Mouse (Mus musculus) liver, embryonic 14.5 days (tissue): Measurements from ENCODE around the gene Bglap2. TPM values are rescaled to one million over a fixed set of nuclear protein-coding genes. Genes with fewer than 3 reads are reported as not detected.

Source experiments
- ATAC-seq: fragments of 200-750 bp; cut with Nextera tagmentation; 2 replicates; pipeline ENCODE4 v1.8.0; 2017; ENCODE audit warnings: moderate number of reproducible peaks, mild to moderate bottlenecking, moderate library complexity; ENCODE audit not compliant: insufficient read depth
- DNase-seq, 3 experiments: peaks; one replicate each; pipeline ENCODE4 v3.0.0-alpha.2; 2012 to 2013; ENCODE audit warnings: low read depth in 3 of 3, low spot score in 3 of 3
- H3K27ac ChIP-seq: fragments of 300-500 bp; sonication (generic); 2 replicates; pipeline ENCODE4 v1.5.1; 2014; ENCODE audit warnings: moderate library complexity, mild to moderate bottlenecking, control low read depth, inconsistent platforms
- H3K27me3 ChIP-seq: fragments of 300-500 bp; sonication (generic); 2 replicates; pipeline ENCODE4 v1.6.1; 2014; ENCODE audit warnings: mild to moderate bottlenecking, low read length, moderate library complexity; ENCODE audit not compliant: control insufficient read depth, insufficient read depth
- H3K36me3 ChIP-seq: fragments of 300-500 bp; sonication (generic); replicated peaks from 2 replicates; pipeline ENCODE4 v1.6.1; 2014; ENCODE audit warnings: low read depth; ENCODE audit not compliant: control insufficient read depth, insufficient read depth
- H3K4me1 ChIP-seq, 2 experiments: fragments of 200-500 bp in 1 of 2; fragments of 300-500 bp in 1 of 2; sonication (generic) in 1 of 2; replicated peaks; 2 replicates each; pipeline ENCODE4 v1.6.1; 2012 to 2014; ENCODE audit warnings: antibody characterized with exemption in 1 of 2, inconsistent platforms in 1 of 2, low read length in 1 of 2; ENCODE audit not compliant: control insufficient read depth in 2 of 2, insufficient read depth in 2 of 2
- H3K4me2 ChIP-seq: fragments of 300-500 bp; sonication (generic); 2 replicates; pipeline ENCODE4 v1.6.1; 2014; ENCODE audit warnings: low read depth, mild to moderate bottlenecking, control low read depth, moderate library complexity
- H3K4me3 ChIP-seq, 2 experiments: fragments of 200-500 bp in 1 of 2; fragments of 300-500 bp in 1 of 2; sonication (generic) in 1 of 2; 2 replicates each; pipeline ENCODE4 v1.5.1; 2012 to 2014; ENCODE audit warnings: low read depth in 2 of 2, low read length in 2 of 2, mild to moderate bottlenecking in 2 of 2, control low read depth in 1 of 2, inconsistent platforms in 1 of 2, moderate library complexity in 1 of 2; ENCODE audit not compliant: insufficient read depth in 1 of 2
- H3K9ac ChIP-seq: fragments of 300-500 bp; sonication (generic); replicated peaks from 2 replicates; pipeline ENCODE4 v1.6.1; 2014; ENCODE audit warnings: mild to moderate bottlenecking, control low read depth, moderate library complexity
- H3K9me3 ChIP-seq: fragments of 300-500 bp; sonication (generic); 2 replicates; pipeline ENCODE4 v1.6.1; 2016; ENCODE audit warnings: low read length, mixed read lengths; ENCODE audit not compliant: control insufficient read depth
- CTCF ChIP-seq: IDR thresholded peaks from 2 replicates; pipeline ENCODE4 v1.5.1; 2016; ENCODE audit warnings: antibody characterized with exemption, low read depth, control low read depth
- EP300 ChIP-seq: IDR thresholded peaks from 2 replicates; pipeline ENCODE4 v1.6.1; 2016; ENCODE audit warnings: antibody characterized with exemption, low read depth
- WGBS: fragments of 180-500 bp; shearing (Covaris S2); extraction: QIAGEN DNeasy Blood & Tissue Kit; methylation state at CpG from one replicate; pipeline ENCODE4 v1.1.7; 2014; ENCODE audit not compliant: insufficient replicate concordance; 5-methylcytosine and 5-hydroxymethylcytosine counted together
- polyA plus RNA-seq, 2 experiments: library from polyadenylated mRNA; depleted of rRNA in 1 of 2; stranded (reverse) in 1 of 2; unstranded in 1 of 2; fragments of >200 nt; fragmentation: Nextera tagmentation in 1 of 2; extraction: Ambion mirVana in 1 of 2; gene quantifications; 2 replicates each; pipeline versions ENCODE4 v1.2.1 to v1.2.3; 2012 to 2014

The Bglap2 gene
- polyA plus RNA-seq, 2 experiments: not detected

DNA sequence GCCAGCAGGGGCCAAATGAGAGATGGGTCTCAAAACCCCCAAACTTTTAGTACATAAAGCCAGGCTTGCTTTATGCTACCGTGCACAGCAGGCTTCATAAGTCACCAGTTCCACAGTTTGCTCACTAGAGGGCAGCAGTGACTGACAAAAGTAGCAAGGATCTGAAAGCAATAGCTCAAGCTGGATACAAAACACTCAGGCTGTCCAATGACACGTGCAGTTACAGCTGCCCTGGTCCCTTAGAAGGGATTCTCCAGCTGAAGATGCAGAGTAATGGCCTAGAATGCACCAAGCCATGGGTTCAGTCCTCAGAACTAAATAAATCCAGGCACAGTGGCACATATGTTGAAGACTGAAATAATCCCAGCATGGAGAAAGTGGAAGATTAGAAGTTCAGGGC is 28.6 kb upstream of the Bglap2 start:
- Histone ChIP-seq H3K4me1 (peaks cover 17 to 29% of the 10 kb centered on the region in 2 experiments), H3K9ac (no peak overlapping the region)
- WGBS: 3% methylated on average over 2 of the region's 2 CpGs

DNA sequence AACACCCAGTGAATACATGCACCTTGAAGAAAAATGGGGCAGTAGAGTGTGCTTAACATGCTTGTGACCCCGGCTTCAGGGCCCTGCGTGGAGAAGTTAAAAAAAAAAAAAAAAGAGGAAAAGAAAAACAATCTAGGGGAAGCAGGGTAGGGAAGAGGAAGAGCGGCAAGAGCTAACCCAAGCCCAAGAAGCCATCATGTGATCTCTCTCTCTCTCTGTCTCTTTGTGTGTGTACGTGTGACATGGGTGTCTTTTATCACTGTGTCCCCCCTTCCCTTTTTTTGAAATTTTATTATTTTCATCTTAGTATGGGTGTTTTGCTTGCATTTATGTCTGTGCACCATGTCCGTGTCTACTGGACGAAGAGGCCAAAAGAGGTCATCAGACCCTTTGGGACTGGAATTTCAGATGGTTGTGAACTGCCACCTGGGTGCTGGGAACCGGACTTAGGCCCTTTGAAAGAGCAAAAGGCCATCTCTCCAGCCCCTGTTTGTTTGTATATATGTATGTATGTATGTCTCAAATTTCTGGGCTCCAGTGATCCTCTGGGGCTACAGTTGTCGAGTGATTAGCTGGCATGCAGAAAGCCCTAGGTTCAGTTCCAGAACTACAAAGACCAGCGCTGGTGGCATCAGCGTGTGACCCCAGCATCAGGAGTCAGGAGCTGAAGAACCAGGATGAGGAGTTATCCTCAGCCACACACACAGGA is 25.2 kb upstream of the Bglap2 start:
- H3K4me1 ChIP-seq: peaks cover 0 to 8% of the 10 kb centered on the region in 2 experiments; a peak in 3 of 4 replicates
- DNase-seq: no peak
- H3K4me3 ChIP-seq: no peak overlapping the region
- no peak overlapping the region for H3K9ac ChIP-seq
- WGBS: 80% methylated on average over 10 of the region's 10 CpGs
- H3K9me3 ChIP-seq: no peaks in the 10 kb centered on the region
- peaks cover 9% of the 10 kb centered on the region for H3K36me3 ChIP-seq
- ATAC-seq: no peak
- no peak overlapping the region for H3K27ac ChIP-seq
- no peaks in the 10 kb centered on the region for H3K27me3 ChIP-seq
- TF ChIP-seq EP300 (no peak), CTCF (no peak)
- H3K4me2 ChIP-seq: no peak overlapping the region

More for the DNA sequence above, 28.6 kb upstream of the Bglap2 start:
- Histone ChIP-seq H3K4me2 (no peak overlapping the region; the same call in 1 of the 2 replicates), H3K4me3 (no peak overlapping the region), H3K27me3 (no peaks in the 10 kb centered on the region), H3K36me3 (peaks cover 3% of the 10 kb centered on the region; the same call in 1 of the 2 replicates), H3K27ac (no peak overlapping the region), H3K9me3 (no peaks in the 10 kb centered on the region)
- ATAC-seq: no peak
- DNase-seq: peak; percentile 70 to 72 (median 70)
- TF ChIP-seq CTCF (peak; percentile 94), EP300 (no peak)

DNA sequence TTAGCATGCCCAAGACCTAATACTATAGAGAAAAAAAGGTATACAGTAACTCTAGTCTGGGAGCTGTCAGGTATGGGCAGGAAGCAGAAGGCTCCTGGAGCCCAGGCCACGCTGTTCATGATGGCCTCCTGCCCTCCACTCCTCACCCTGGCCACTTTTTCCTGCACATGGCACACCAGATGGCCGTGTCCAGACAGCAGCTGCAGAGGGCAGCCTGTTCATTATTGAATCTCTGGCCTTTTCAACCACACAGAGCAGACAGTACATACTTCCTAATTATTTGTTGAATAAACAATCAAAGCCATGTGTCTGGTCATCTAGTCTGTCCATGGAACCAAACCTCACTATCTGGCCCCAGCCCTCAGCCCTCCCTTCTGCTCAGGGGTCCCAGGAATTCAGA is 20.2 kb upstream of the Bglap2 start:
- Histone ChIP-seq H3K4me2 (no peak overlapping the region), H3K4me3 (no peak overlapping the region), H3K9ac (no peak overlapping the region), H3K4me1 (no peaks in the 10 kb centered on the region), H3K9me3 (no peaks in the 10 kb centered on the region), H3K36me3 (peaks cover 9% of the 10 kb centered on the region), H3K27ac (no peak overlapping the region), H3K27me3 (no peaks in the 10 kb centered on the region)
- ATAC-seq (no peak), DNase-seq (no peak)
- no peak for TF ChIP-seq EP300
- TF ChIP-seq CTCF: no peak
- WGBS: 81% methylated on average over 2 of the region's 2 CpGs

DNA sequence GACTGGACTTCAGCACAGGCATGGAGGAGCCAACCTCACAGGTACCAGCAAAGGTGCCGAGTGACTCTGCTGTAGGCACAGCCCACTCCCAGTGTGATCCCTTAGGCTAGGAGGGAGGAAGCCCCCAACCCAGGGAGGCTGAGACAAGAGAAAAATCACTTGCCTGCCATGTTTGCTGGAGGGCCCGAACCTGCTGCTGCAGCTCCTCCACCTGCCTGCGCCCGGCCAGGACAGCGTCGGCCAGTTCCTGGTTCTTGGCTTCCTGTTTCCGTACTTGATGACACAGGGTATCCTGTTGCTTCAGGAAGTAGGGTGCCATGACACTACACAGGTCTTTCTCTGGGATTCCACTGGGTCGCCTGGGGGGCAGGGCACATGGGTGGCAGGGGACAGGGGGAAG is 17.2 kb upstream of the Bglap2 start:
- WGBS: 81% methylated on average over 8 of the region's 8 CpGs
- H3K4me1 ChIP-seq: no peaks in the 10 kb centered on the region
- no peaks in the 10 kb centered on the region for H3K27me3 ChIP-seq
- no peak overlapping the region for H3K4me3 ChIP-seq
- ATAC-seq (no peak), DNase-seq (no peak)
- H3K9me3 ChIP-seq: no peaks in the 10 kb centered on the region
- TF ChIP-seq EP300 (no peak), CTCF (no peak)
- no peak overlapping the region for H3K9ac ChIP-seq
- no peak overlapping the region for H3K27ac ChIP-seq
- peaks cover 9% of the 10 kb centered on the region for H3K36me3 ChIP-seq
- H3K4me2 ChIP-seq: no peak overlapping the region

DNA sequence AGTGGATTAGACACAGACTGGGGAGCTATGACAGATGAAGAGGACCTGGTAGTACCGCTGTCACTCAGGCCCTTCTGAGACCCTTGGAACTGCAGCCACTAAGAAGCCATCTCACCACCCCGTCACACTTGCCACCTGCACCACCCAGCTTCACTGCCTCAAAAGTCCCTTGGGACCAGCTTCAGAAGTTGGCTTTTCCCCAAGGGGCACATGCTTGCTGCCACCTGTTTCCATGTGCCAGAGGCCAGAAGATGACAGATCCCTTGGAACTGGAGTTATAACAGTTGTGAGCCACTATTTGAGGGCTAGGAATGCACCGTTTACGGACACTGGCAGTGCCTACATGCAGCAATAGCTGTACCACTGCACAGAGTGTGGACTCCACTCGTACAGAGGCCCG is 16.8 kb upstream of the Bglap2 start:
- peaks cover 7% of the 10 kb centered on the region for H3K36me3 ChIP-seq
- DNase-seq: no peak
- 88% methylated on average over 6 of the region's 6 CpGs for WGBS

More for the DNA sequence above, 16.8 kb upstream of the Bglap2 start:
- no peak overlapping the region for H3K27ac ChIP-seq
- no peak overlapping the region for H3K9ac ChIP-seq
- TF ChIP-seq CTCF (no peak), EP300 (no peak)
- no peak for ATAC-seq
- no peaks in the 10 kb centered on the region for H3K27me3 ChIP-seq
- no peak overlapping the region for H3K4me2 ChIP-seq
- H3K4me3 ChIP-seq: no peak overlapping the region
- H3K9me3 ChIP-seq: no peaks in the 10 kb centered on the region
- H3K4me1 ChIP-seq: no peaks in the 10 kb centered on the region
